Mouse (Mus musculus) hindbrain, postnatal 0 days (tissue): ENCODE measurements around the gene Ccnj. TPM values are rescaled to one million over a fixed set of nuclear protein-coding genes. Genes with fewer than 3 reads are reported as not detected.

ENCODE experiments used
- ATAC-seq: fragments of 200-750 bp; cut with Nextera tagmentation; 2 replicates; pipeline ENCODE4 v1.8.0; 2017; ENCODE audit warnings: mild to moderate bottlenecking, moderate TSS enrichment, moderate library complexity
- DNase-seq: peaks from one replicate; pipeline ENCODE4 v3.0.0-alpha.2; 2015; ENCODE audit warnings: low spot score
- H3K27ac ChIP-seq: fragments of 300-500 bp; sonication (generic); 2 replicates; pipeline ENCODE4 v1.5.1; 2014; ENCODE audit warnings: mild to moderate bottlenecking
- H3K27me3 ChIP-seq: fragments of 300-500 bp; sonication (generic); 2 replicates; pipeline ENCODE4 v1.6.1; 2014; ENCODE audit warnings: low read length, mixed read lengths; ENCODE audit not compliant: insufficient read depth
- H3K36me3 ChIP-seq: fragments of 300-500 bp; sonication (generic); 2 replicates; pipeline ENCODE4 v1.6.1; 2014; ENCODE audit warnings: low read length, mixed read lengths; ENCODE audit not compliant: insufficient read depth
- H3K4me1 ChIP-seq: fragments of 300-500 bp; sonication (generic); 2 replicates; pipeline ENCODE4 v1.6.1; 2014; ENCODE audit warnings: antibody characterized with exemption, low read length, mixed read lengths; ENCODE audit not compliant: insufficient read depth
- H3K4me2 ChIP-seq: fragments of 300-500 bp; sonication (generic); 2 replicates; pipeline ENCODE4 v1.6.1; 2014; ENCODE audit warnings: low read depth, mild to moderate bottlenecking, low read length, moderate library complexity, mixed read lengths
- H3K4me3 ChIP-seq: fragments of 300-500 bp; sonication (generic); 2 replicates; pipeline ENCODE4 v1.5.1; 2014; ENCODE audit warnings: low read length
- H3K9ac ChIP-seq: fragments of 300-500 bp; sonication (generic); replicated peaks from 2 replicates; pipeline ENCODE4 v1.6.1; 2014; ENCODE audit warnings: mild to moderate bottlenecking, low read length, moderate library complexity, mixed read lengths
- H3K9me3 ChIP-seq: fragments of 300-500 bp; sonication (generic); 2 replicates; pipeline ENCODE4 v1.6.1; 2016; ENCODE audit warnings: low read length, mixed read lengths
- CTCF ChIP-seq: IDR thresholded peaks from 2 replicates; pipeline ENCODE4 v1.5.1; 2016; ENCODE audit warnings: antibody characterized with exemption, control low read depth, low read depth
- WGBS: fragments of 180-500 bp; shearing (Covaris S2); extraction: QIAGEN DNeasy Blood & Tissue Kit; methylation state at CpG from one replicate; pipeline ENCODE4 v1.1.7; 2014; 5-methylcytosine and 5-hydroxymethylcytosine counted together
- polyA plus RNA-seq: library from polyadenylated mRNA; unstranded; fragments of >200 nt; fragmentation: Nextera tagmentation; extraction: Ambion mirVana; gene quantifications from 2 replicates; pipeline ENCODE4 v1.2.1, GENCODE M21; 2015
- total RNA-seq: library from RNA; depleted of rRNA; stranded (reverse); fragments of >200 nt; gene quantifications from 2 replicates; pipeline ENCODE4 v1.2.3, GENCODE M21; 2014; rRNA removed

Ccnj gene
- 10.6 and 13.1 TPM in 2 replicates for total RNA-seq
- polyA plus RNA-seq = 8.1 and 8.6 TPM in 2 replicates

GRCm38 (mm10) chr19:40830703-40831415 is at the start of gene Ccnj:
Gene Ccnj (plus strand): TSS chr19:40831279.
- peaks cover 11% of the 10 kb centered on the region for H3K4me1 ChIP-seq
- H3K36me3 ChIP-seq = no peaks in the 10 kb centered on the region
- H3K4me3 ChIP-seq = peak within 1 kb of the TSS; percentile 90
- TF ChIP-seq CTCF = no peak
- peak within 1 kb of the TSS; percentile 94 for H3K27ac ChIP-seq
- DNase-seq (peak; percentile 95), ATAC-seq (peak; percentile 98)
- WGBS = under 1% methylated on average over 66 of the region's 71 CpGs
- H3K27me3 ChIP-seq = no peaks in the 10 kb centered on the region
- H3K4me2 ChIP-seq = peak within 1 kb of the TSS; percentile 60
- peak within 1 kb of the TSS; percentile 97 for H3K9ac ChIP-seq
- no peaks in the 10 kb centered on the region for H3K9me3 ChIP-seq

- ATAC-seq (no peak), DNase-seq (no peak)
- Histone ChIP-seq H3K4me2 (no peak overlapping the region), H3K9ac (no peak overlapping the region), H3K9me3 (no peaks in the 10 kb centered on the region), H3K4me3 (no peak overlapping the region), H3K27me3 (no peaks in the 10 kb centered on the region), H3K36me3 (no peaks in the 10 kb centered on the region), H3K4me1 (no peaks in the 10 kb centered on the region), H3K27ac (no peak overlapping the region)
- TF ChIP-seq CTCF = no peak
- WGBS = 77% methylated on average over 15 of the region's 15 CpGs
Measured at GRCm38 (mm10) chr19:40788004-40788714, 42.9 kb upstream of the Ccnj start.

GRCm38 (mm10) chr19:40788715-40789084 is 42.4 kb upstream of the Ccnj start:
- Histone ChIP-seq H3K4me3 (no peak overlapping the region), H3K9me3 (no peaks in the 10 kb centered on the region), H3K4me1 (no peaks in the 10 kb centered on the region), H3K9ac (no peak overlapping the region), H3K4me2 (no peak overlapping the region), H3K27me3 (no peaks in the 10 kb centered on the region), H3K36me3 (no peaks in the 10 kb centered on the region), H3K27ac (no peak overlapping the region)
- DNase-seq = no peak
- no peak for TF ChIP-seq CTCF
- WGBS = 68% methylated on average over 2 of the region's 2 CpGs
- ATAC-seq = no peak

- no peak overlapping the region for H3K9ac ChIP-seq
- H3K4me3 ChIP-seq = no peak overlapping the region
- H3K4me1 ChIP-seq = no peaks in the 10 kb centered on the region
- no peak for TF ChIP-seq CTCF
- WGBS = 45% methylated on average over 7 of the region's 7 CpGs
- DNase-seq = no peak
- no peak for ATAC-seq
- H3K27ac ChIP-seq = no peak overlapping the region
- no peaks in the 10 kb centered on the region for H3K36me3 ChIP-seq
- H3K4me2 ChIP-seq = no peak overlapping the region
- H3K27me3 ChIP-seq = no peaks in the 10 kb centered on the region
- H3K9me3 ChIP-seq = no peaks in the 10 kb centered on the region
Measured at GRCm38 (mm10) chr19:40805176-40805737, 25.8 kb upstream of the Ccnj start.

- no peak overlapping the region for H3K4me2 ChIP-seq
- H3K27ac ChIP-seq = no peak overlapping the region
- H3K9me3 ChIP-seq = no peaks in the 10 kb centered on the region
- no peaks in the 10 kb centered on the region for H3K36me3 ChIP-seq
- 63% methylated on average over 7 of the region's 7 CpGs for WGBS
- no peak overlapping the region for H3K4me3 ChIP-seq
- no peak overlapping the region for H3K9ac ChIP-seq
- no peak for DNase-seq
- H3K27me3 ChIP-seq = no peaks in the 10 kb centered on the region
- TF ChIP-seq CTCF = no peak
- ATAC-seq = no peak
- no peaks in the 10 kb centered on the region for H3K4me1 ChIP-seq
Measured at GRCm38 (mm10) chr19:40809858-40810257, 21.2 kb upstream of the Ccnj start.

- H3K4me2 ChIP-seq = no peak overlapping the region
- no peak overlapping the region for H3K9ac ChIP-seq
- H3K4me1 ChIP-seq = no peaks in the 10 kb centered on the region
- no peaks in the 10 kb centered on the region for H3K9me3 ChIP-seq
- no peaks in the 10 kb centered on the region for H3K27me3 ChIP-seq
- no peak overlapping the region for H3K27ac ChIP-seq
- ATAC-seq (no peak), DNase-seq (no peak)
- no peak for TF ChIP-seq CTCF
- 90% methylated on average over 4 of the region's 4 CpGs for WGBS
- no peak overlapping the region for H3K4me3 ChIP-seq
- no peaks in the 10 kb centered on the region for H3K36me3 ChIP-seq
Measured at GRCm38 (mm10) chr19:40811840-40812239, 19.2 kb upstream of the Ccnj start.

- no peak for ATAC-seq
- no peak overlapping the region for H3K27ac ChIP-seq
- no peak for TF ChIP-seq CTCF
- no peak overlapping the region for H3K9ac ChIP-seq
- no peaks in the 10 kb centered on the region for H3K9me3 ChIP-seq
- H3K36me3 ChIP-seq = no peaks in the 10 kb centered on the region
- no peaks in the 10 kb centered on the region for H3K4me1 ChIP-seq
- DNase-seq = no peak
- H3K4me2 ChIP-seq = no peak overlapping the region
- H3K27me3 ChIP-seq = no peaks in the 10 kb centered on the region
- H3K4me3 ChIP-seq = no peak overlapping the region
- whole genome bisulfite sequencing = 93% methylated on average over 3 of the region's 3 CpGs
Measured at GRCm38 (mm10) chr19:40812778-40813177, 18.3 kb upstream of the Ccnj start.
